Mouse (Mus musculus): ENCODE measurements at regions not wholly inside any gene's neighbourhood (a gene's known extent, or its start where the extent isn't known, plus 50 kb on each side); places are given as distances from the start of the nearest gene placed in this dataset.
"Not testable (repeated sequence)": the region's sequence is repeated elsewhere in the genome, so short reads cannot be mapped to it uniquely, and the experiment has no call there.

GRCm38 (mm10) chr8:26750120-26750519, 227.0 kb upstream of the Zfp703 start:
- no peak for DNase-seq (ENCODE audit: low read depth)

GRCm38 (mm10) chr8:26751651-26752050, 225.5 kb upstream of the Zfp703 start:
- DNase-seq (ENCODE audit: low read depth) = no peak

- no peak for DNase-seq (ENCODE audit: low read depth)
Observed at GRCm38 (mm10) chr8:26756452-26756851, 220.7 kb upstream of the Zfp703 start.

- no peak for DNase-seq (ENCODE audit: low read depth)
Observed at GRCm38 (mm10) chr8:26760726-26761125, 216.4 kb upstream of the Zfp703 start.

- no peak for DNase-seq (ENCODE audit: low read depth)
Observed at GRCm38 (mm10) chr8:26762942-26763778, 214.0 kb upstream of the Zfp703 start.

GRCm38 (mm10) chr8:26768474-26769229, 208.5 kb upstream of the Zfp703 start:
- no peak for DNase-seq (ENCODE audit: low read depth)

- no peak for DNase-seq (ENCODE audit: low read depth)
Observed at GRCm38 (mm10) chr8:26770424-26770886, 206.7 kb upstream of the Zfp703 start.

GRCm38 (mm10) chr8:26778917-26779537, 198.1 kb upstream of the Zfp703 start:
- no peak for DNase-seq (ENCODE audit: low read depth)

GRCm38 (mm10) chr8:26780515-26780914, 196.6 kb upstream of the Zfp703 start:
- no peak for DNase-seq (ENCODE audit: low read depth)

GRCm38 (mm10) chr8:26782936-26783335, 194.2 kb upstream of the Zfp703 start:
- not testable (repeated sequence) for DNase-seq (ENCODE audit: low read depth)

- no peak for DNase-seq (ENCODE audit: low read depth)
Observed at GRCm38 (mm10) chr8:26784381-26784780, 192.7 kb upstream of the Zfp703 start.

GRCm38 (mm10) chr8:26791795-26792194, 185.3 kb upstream of the Zfp703 start:
- no peak for DNase-seq (ENCODE audit: low read depth)

GRCm38 (mm10) chr8:26793606-26794292, 183.4 kb upstream of the Zfp703 start:
- DNase-seq (ENCODE audit: low read depth) = no peak

- no peak for DNase-seq (ENCODE audit: low read depth)
Observed at GRCm38 (mm10) chr8:26794411-26794810, 182.7 kb upstream of the Zfp703 start.

- no peak for DNase-seq (ENCODE audit: low read depth)
Observed at GRCm38 (mm10) chr8:26795616-26796015, 181.5 kb upstream of the Zfp703 start.

- DNase-seq (ENCODE audit: low read depth) = no peak
Observed at GRCm38 (mm10) chr8:26799814-26800213, 177.3 kb upstream of the Zfp703 start.

GRCm38 (mm10) chr8:26804089-26804488, 173.0 kb upstream of the Zfp703 start:
- DNase-seq (ENCODE audit: low read depth) = no peak

GRCm38 (mm10) chr8:26804901-26805341, 172.2 kb upstream of the Zfp703 start:
- no peak for DNase-seq (ENCODE audit: low read depth)

GRCm38 (mm10) chr8:26805371-26805821, 171.7 kb upstream of the Zfp703 start:
- DNase-seq (ENCODE audit: low read depth) = no peak

GRCm38 (mm10) chr8:26808111-26808651, 168.9 kb upstream of the Zfp703 start:
- DNase-seq (ENCODE audit: low read depth) = no peak

GRCm38 (mm10) chr8:26808771-26809170, 168.4 kb upstream of the Zfp703 start:
- DNase-seq (ENCODE audit: low read depth) = no peak

GRCm38 (mm10) chr8:26809943-26810342, 167.2 kb upstream of the Zfp703 start:
- no peak for DNase-seq (ENCODE audit: low read depth)

Data from induced T-regulatory cell, adult 2 months (primary cell).